Mouse (Mus musculus) splenic B cell, adult 2 months (primary cell): ENCODE results near the gene Itga9.

Experiments
- DNase-seq: peaks from one replicate; pipeline ENCODE4 v3.0.0-alpha.2; 2011; ENCODE audit warnings: low read depth, low spot score
- H3K27me3 ChIP-seq: 2 replicates; pipeline ENCODE4 v1.6.1; 2012; ENCODE audit warnings: mild to moderate bottlenecking, low read length, moderate library complexity, mixed read lengths; ENCODE audit not compliant: control insufficient read depth, poor library complexity, insufficient read depth, severe bottlenecking
- H3K36me3 ChIP-seq: 2 replicates; pipeline ENCODE4 v1.6.1; 2012; ENCODE audit warnings: mild to moderate bottlenecking, low read length, moderate library complexity, mixed read lengths; ENCODE audit not compliant: control insufficient read depth, poor library complexity, insufficient read depth, severe bottlenecking

The Itga9 gene

GRCm38 (mm10) chr9:118654969-118655368, 48.5 kb downstream of the Itga9 start:
- DNase-seq = no peak
- no peaks in the 10 kb centered on the region for H3K36me3 ChIP-seq
- H3K27me3 ChIP-seq = no peaks in the 10 kb centered on the region

- Histone ChIP-seq H3K36me3 (no peaks in the 10 kb centered on the region), H3K27me3 (no peaks in the 10 kb centered on the region)
- DNase-seq = no peak
These were observed 49.2 kb downstream of the Itga9 start for GRCm38 (mm10) chr9:118655726-118656125.

GRCm38 (mm10) chr9:118658159-118658558, 51.7 kb downstream of the Itga9 start:
- Histone ChIP-seq H3K36me3 (no peaks in the 10 kb centered on the region), H3K27me3 (no peaks in the 10 kb centered on the region)
- DNase-seq = no peak

GRCm38 (mm10) chr9:118659809-118660208, 53.3 kb downstream of the Itga9 start:
- H3K36me3 ChIP-seq = no peaks in the 10 kb centered on the region
- no peaks in the 10 kb centered on the region for H3K27me3 ChIP-seq
- no peak for DNase-seq

GRCm38 (mm10) chr9:118660259-118660658, 53.8 kb downstream of the Itga9 start:
- no peak for DNase-seq
- Histone ChIP-seq H3K27me3 (no peaks in the 10 kb centered on the region), H3K36me3 (no peaks in the 10 kb centered on the region)

- DNase-seq = peak; percentile 66
- H3K36me3 ChIP-seq = no peaks in the 10 kb centered on the region
- H3K27me3 ChIP-seq = no peaks in the 10 kb centered on the region
These were observed 55.5 kb downstream of the Itga9 start for GRCm38 (mm10) chr9:118662026-118662425.

- H3K27me3 ChIP-seq = no peaks in the 10 kb centered on the region
- no peaks in the 10 kb centered on the region for H3K36me3 ChIP-seq
- DNase-seq = peak; percentile 64
These were observed 56.0 kb downstream of the Itga9 start for GRCm38 (mm10) chr9:118662476-118662875.

- peak; percentile 50 for DNase-seq
- Histone ChIP-seq H3K27me3 (no peaks in the 10 kb centered on the region), H3K36me3 (no peaks in the 10 kb centered on the region)
These were observed 57.4 kb downstream of the Itga9 start for GRCm38 (mm10) chr9:118663938-118664337.

GRCm38 (mm10) chr9:118666069-118666468, 59.6 kb downstream of the Itga9 start:
- no peaks in the 10 kb centered on the region for H3K36me3 ChIP-seq
- no peak for DNase-seq
- no peaks in the 10 kb centered on the region for H3K27me3 ChIP-seq

- H3K36me3 ChIP-seq = no peaks in the 10 kb centered on the region
- no peaks in the 10 kb centered on the region for H3K27me3 ChIP-seq
- peak; percentile 81 for DNase-seq
These were observed 63.2 kb downstream of the Itga9 start for GRCm38 (mm10) chr9:118669696-118670095.

- no peaks in the 10 kb centered on the region for H3K36me3 ChIP-seq
- no peaks in the 10 kb centered on the region for H3K27me3 ChIP-seq
- DNase-seq = peak; percentile 50
These were observed 67.8 kb downstream of the Itga9 start for GRCm38 (mm10) chr9:118674277-118674676.

- H3K36me3 ChIP-seq = no peaks in the 10 kb centered on the region
- H3K27me3 ChIP-seq = no peaks in the 10 kb centered on the region
- peak; percentile 56 for DNase-seq
These were observed 68.3 kb downstream of the Itga9 start for GRCm38 (mm10) chr9:118674761-118675160.

- Histone ChIP-seq H3K36me3 (no peaks in the 10 kb centered on the region), H3K27me3 (no peaks in the 10 kb centered on the region)
- peak; percentile 48 for DNase-seq
These were observed 69.2 kb downstream of the Itga9 start for GRCm38 (mm10) chr9:118675573-118676170.

- DNase-seq = no peak
- Histone ChIP-seq H3K27me3 (no peaks in the 10 kb centered on the region), H3K36me3 (no peaks in the 10 kb centered on the region)
These were observed 70.2 kb downstream of the Itga9 start for GRCm38 (mm10) chr9:118676692-118677091.

GRCm38 (mm10) chr9:118677349-118677748, 70.9 kb downstream of the Itga9 start:
- Histone ChIP-seq H3K36me3 (no peaks in the 10 kb centered on the region), H3K27me3 (no peaks in the 10 kb centered on the region)
- no peak for DNase-seq
